Mouse (Mus musculus): ENCODE measurements at regions not wholly inside any gene's neighbourhood (a gene's known extent, or its start where the extent isn't known, plus 50 kb on each side); places are given as distances from the start of the nearest gene placed in this dataset.

DNA sequence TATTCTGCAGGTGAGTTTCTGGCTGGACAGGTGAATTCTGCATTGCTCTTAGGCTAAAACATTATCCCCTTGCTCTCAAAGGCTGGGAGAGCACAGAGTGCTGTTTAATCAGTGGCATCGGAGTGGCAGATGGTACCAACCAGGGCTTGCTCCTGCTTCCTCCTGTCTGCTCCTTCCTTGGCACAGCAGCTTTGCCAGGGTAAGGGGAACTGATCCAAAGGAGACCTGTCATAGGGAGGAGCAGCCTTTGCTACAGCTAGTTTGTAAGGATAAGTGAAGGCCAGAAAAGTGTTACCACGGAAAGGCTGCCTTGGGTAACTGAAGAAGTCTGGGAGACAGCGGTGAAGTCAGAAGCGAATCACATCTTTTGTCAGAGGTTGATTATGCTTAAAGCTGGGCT lies 57.0 kb upstream of the Kctd3 start:
- DNase-seq (ENCODE audit: low spot score) (no peak), ATAC-seq (ENCODE audit: low FRiP score) (no peak)
- Histone ChIP-seq H3K27me3 (ENCODE audit: control insufficient read depth, insufficient read depth, low read length) (no peaks in the 10 kb centered on the region), H3K36me3 (ENCODE audit: control insufficient read depth, insufficient read depth, low read length) (no peaks in the 10 kb centered on the region), H3K4me3 (ENCODE audit: low read depth, low read length) (no peak overlapping the region), H3K9ac (ENCODE audit: low read depth, low read length) (no peak overlapping the region), H3K4me2 (replicated peaks; ENCODE audit: low read depth, low read length) (no peak overlapping the region), H3K4me1 (replicated peaks; ENCODE audit: control insufficient read depth, insufficient read depth, low read length) (no peaks in the 10 kb centered on the region), H3K9me3 (ENCODE audit: control insufficient read depth, low read length) (no peaks in the 10 kb centered on the region), H3K27ac (ENCODE audit: low read depth, low read length) (no peak overlapping the region)
- WGBS: 90% methylated on average over 4 of the region's 4 CpGs

DNA sequence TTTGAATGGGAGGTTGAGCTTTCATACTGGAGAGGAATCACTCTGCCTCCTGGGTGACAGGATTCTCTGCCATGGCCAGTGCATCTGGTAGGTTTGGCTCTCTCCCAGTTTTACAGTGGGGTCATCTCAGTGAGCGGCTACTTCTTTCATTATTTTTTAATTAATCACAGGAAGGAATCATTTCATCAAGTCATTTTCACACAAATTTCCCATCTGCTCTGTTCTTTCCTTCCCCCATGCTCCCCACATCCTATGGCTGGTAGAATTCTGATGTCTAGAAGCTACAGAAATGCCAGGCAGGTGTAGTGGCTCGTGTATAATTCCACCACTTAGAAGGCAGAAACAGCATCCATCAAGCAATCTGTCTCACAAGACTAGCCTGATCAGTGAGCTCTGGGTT lies 56.1 kb upstream of the Kctd3 start:
- Histone ChIP-seq H3K4me3 (ENCODE audit: low read depth, low read length) (no peak overlapping the region), H3K9me3 (ENCODE audit: control insufficient read depth, low read length) (no peaks in the 10 kb centered on the region), H3K27me3 (ENCODE audit: control insufficient read depth, insufficient read depth, low read length) (no peaks in the 10 kb centered on the region), H3K9ac (ENCODE audit: low read depth, low read length) (no peak overlapping the region), H3K4me2 (replicated peaks; ENCODE audit: low read depth, low read length) (no peak overlapping the region), H3K4me1 (replicated peaks; ENCODE audit: control insufficient read depth, insufficient read depth, low read length) (no peaks in the 10 kb centered on the region), H3K36me3 (ENCODE audit: control insufficient read depth, insufficient read depth, low read length) (no peaks in the 10 kb centered on the region), H3K27ac (ENCODE audit: low read depth, low read length) (no peak overlapping the region)
- DNase-seq (ENCODE audit: low spot score) (no peak), ATAC-seq (ENCODE audit: low FRiP score) (no peak)
- WGBS: 76% methylated on average over 2 of the region's 2 CpGs

DNA sequence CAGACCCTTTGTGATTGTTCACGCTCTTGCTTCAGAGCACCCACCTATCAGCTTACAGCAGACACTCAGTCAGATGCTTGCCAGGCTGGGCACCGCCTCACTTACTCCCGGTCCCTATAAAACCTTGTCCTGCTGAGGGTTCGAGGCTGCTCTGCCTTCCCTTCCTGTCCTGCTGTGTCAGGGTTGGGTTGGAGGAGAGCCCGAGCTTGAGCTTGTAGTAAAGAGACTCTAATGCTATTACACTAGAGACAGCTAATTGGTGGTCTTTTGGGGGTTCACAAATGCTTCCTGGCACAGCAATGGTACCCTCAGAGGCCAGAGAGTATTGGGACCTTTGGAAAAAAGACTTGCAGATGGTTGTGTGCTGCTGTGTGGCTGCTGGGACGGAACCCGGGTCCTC lies 55.6 kb upstream of the Kctd3 start:
- Histone ChIP-seq H3K9me3 (ENCODE audit: control insufficient read depth, low read length) (no peaks in the 10 kb centered on the region), H3K36me3 (ENCODE audit: control insufficient read depth, insufficient read depth, low read length) (no peaks in the 10 kb centered on the region), H3K4me1 (replicated peaks; ENCODE audit: control insufficient read depth, insufficient read depth, low read length) (no peaks in the 10 kb centered on the region), H3K9ac (ENCODE audit: low read depth, low read length) (no peak overlapping the region), H3K4me3 (ENCODE audit: low read depth, low read length) (no peak overlapping the region), H3K4me2 (replicated peaks; ENCODE audit: low read depth, low read length) (no peak overlapping the region), H3K27me3 (ENCODE audit: control insufficient read depth, insufficient read depth, low read length) (no peaks in the 10 kb centered on the region), H3K27ac (ENCODE audit: low read depth, low read length) (no peak overlapping the region)
- WGBS: 85% methylated on average over 7 of the region's 7 CpGs
- no peak for ATAC-seq (ENCODE audit: low FRiP score)
- no peak for DNase-seq (ENCODE audit: low spot score)

Measured in hindbrain, embryonic 11.5 days (tissue).